Mouse (Mus musculus) heart, adult 9 months (tissue): ENCODE results near the gene Acot8.

ENCODE experiments used
- DNase-seq, 2 experiments: peaks; one replicate each; pipeline ENCODE4 v3.0.0; 2022; ENCODE audit warnings: low spot score in 2 of 2

Gene Acot8

DNA sequence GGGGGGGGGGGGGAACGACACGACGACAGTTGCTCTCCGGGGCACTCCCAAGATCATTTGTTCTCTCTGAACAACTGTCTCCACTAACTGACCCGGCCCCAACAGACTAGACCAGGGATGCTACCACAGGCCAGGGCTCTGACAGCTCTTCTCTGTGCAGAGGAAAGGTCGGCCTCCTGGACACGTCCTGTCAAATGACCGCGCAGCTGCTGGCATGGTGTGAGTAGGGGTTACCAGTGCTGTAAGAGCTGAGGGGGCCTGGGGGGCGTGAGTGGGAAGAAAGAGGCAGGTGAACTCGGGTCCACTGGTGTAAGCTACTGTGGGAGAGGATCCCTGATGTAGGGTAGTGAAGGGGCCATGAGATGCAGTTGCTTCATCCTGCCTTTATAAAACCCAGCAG is 46.8 kb downstream of the Acot8 start:
- no peak for DNase-seq

GRCm38 (mm10) chr2:164754800-164755199 is 49.9 kb downstream of the Acot8 start:
- peak; percentile 42 to 61 for DNase-seq

GRCm38 (mm10) chr2:164754105-164754504 is 50.6 kb downstream of the Acot8 start:
- DNase-seq: no peak

DNA sequence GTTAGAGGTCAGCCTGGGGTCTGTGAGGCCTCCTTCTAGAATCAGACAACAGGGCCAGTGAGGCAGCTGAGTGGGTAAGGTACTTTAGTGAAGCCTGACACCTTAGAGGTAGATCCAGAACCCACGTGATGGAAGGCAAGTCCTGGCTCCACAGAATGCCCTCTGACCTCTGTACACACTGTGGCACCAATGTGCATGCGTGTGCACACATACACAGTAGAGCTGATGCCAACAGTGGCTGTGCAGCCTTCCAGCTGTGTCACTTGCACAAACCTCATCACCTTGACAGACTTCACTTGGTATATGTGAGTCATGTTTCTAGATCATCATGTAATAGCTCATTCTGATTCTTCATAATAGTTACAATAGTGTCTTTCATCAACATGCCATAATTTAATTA is 52.2 kb downstream of the Acot8 start:
- DNase-seq: no peak

DNA sequence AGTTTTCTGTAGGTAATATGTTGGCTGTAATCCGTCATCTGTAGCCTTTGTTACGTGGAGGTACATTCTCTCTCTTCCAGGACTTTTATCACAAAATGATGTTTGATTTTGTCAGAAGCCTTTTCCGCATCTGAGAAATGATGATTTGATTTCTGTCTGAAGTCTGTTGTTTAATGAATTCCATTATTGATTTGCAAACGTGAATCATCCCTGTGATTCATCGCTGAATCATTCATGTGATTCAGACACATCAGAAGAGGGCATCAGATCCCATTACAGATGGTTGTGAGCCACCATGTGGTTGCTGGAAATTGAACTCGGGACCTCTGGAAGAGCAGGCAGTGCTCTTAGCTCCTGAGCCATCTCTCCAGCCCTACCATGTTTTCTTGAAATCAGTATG is 55.7 kb downstream of the Acot8 start:
- DNase-seq: no peak

- no peak for DNase-seq
Observed at GRCm38 (mm10) chr2:164748191-164748590, 56.5 kb downstream of the Acot8 start.

GRCm38 (mm10) chr2:164746693-164747092 is 58.0 kb downstream of the Acot8 start:
- no peak for DNase-seq

DNA sequence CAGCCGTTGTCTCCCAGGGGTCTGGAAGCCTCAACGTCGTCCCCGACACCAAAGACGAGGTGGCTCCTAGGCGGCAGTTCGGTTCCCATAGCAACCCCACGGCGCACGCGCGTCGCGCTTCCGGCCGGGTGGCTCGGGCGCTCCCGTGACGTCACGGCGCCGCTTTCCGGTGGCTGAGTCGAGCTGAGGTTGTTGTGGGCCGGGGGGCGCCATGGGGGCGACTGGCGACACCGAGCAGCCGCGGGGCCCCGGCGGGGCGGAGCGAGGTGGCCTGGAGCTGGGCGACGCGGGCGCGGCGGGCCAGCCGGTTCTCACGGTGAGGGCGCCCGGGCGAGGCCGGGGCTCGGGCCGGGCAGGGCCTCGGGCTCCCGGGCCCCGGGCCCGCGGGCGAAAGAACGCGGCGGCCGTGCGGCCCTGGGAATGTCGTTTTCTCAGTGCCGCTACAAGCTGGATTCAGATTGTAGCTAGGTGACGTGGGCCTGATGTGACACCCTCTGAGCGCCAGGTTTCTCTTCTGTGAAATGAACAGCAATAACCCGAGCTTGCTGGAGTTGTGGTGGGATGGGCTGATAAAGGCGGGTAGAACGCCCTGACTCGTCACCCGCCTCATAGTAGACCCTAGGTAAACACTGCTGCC is 58.7 kb downstream of the Acot8 start, which contains the start of the genes Wfdc3 and Dnttip1:
Wfdc3 (minus strand) TSS at position 89 of the 637 bp plus-strand sequence.
Dnttip1 (plus strand) TSS at position 141 of the 637 bp plus-strand sequence.
- DNase-seq: peak; percentile 91 to 93

GRCm38 (mm10) chr2:164744987-164745386 is 59.7 kb downstream of the Acot8 start:
- DNase-seq: no peak
